Mouse (Mus musculus): ENCODE measurements around the gene Agtrap. TPM values are rescaled to one million over a fixed set of nuclear protein-coding genes. Genes with fewer than 3 reads are reported as not detected.

The Agtrap gene
- 9.2 and 10.5 TPM in 2 replicates for polyA plus RNA-seq (2014; fragmentation: Nextera tagmentation; extraction: Ambion mirVana)

GRCm38 (mm10) chr4:148087907-148088527 is at the start of gene Agtrap:
Agtrap (minus strand) TSS chr4:148088031.
- Histone ChIP-seq H3K9me3 (ENCODE audit: control insufficient read depth, low read length) (no peaks in the 10 kb centered on the region), H3K4me2 (ENCODE audit: low read depth, severe bottlenecking) (peak within 1 kb of the TSS; percentile 85)
- 6% methylated on average over 34 of the region's 34 CpGs for WGBS

GRCm38 (mm10) chr4:148137503-148137902 is 49.7 kb upstream of the Agtrap start:
- H3K4me1 ChIP-seq (ENCODE audit: control insufficient read depth, insufficient read depth, low read length), result no peaks in the 10 kb centered on the region
- 77% methylated on average over 8 of the region's 8 CpGs for WGBS

More at GRCm38 (mm10) chr4:148087907-148088527, at the start of gene Agtrap:
- peak within 1 kb of the TSS; percentile 84 for H3K4me3 ChIP-seq (ENCODE audit: low read depth, low read length)
- no peaks in the 10 kb centered on the region for H3K36me3 ChIP-seq (ENCODE audit: control insufficient read depth, insufficient read depth, low read length)
- 0 out of 2 replicates have a peak within 1 kb of the TSS, but pooled peaks have one; percentile 1 for H3K27ac ChIP-seq (replicated peaks; ENCODE audit: low read depth, low read length)
- peaks cover 17% of the 10 kb centered on the region for H3K4me1 ChIP-seq (ENCODE audit: control insufficient read depth, insufficient read depth, low read length)
- ATAC-seq (ENCODE audit: insufficient number of reproducible peaks, low FRiP score, low TSS enrichment, low read depth) (peak; percentile 83), DNase-seq (ENCODE audit: low spot score) (peak; percentile 94)
- no peaks in the 10 kb centered on the region for H3K27me3 ChIP-seq (ENCODE audit: control insufficient read depth, insufficient read depth, low read length)
- peak within 1 kb of the TSS; percentile 79 for H3K9ac ChIP-seq (ENCODE audit: low read length)

GRCm38 (mm10) chr4:148134988-148135387 is 47.2 kb upstream of the Agtrap start:
- Histone ChIP-seq H3K36me3 (ENCODE audit: control insufficient read depth, insufficient read depth, low read length) (no peaks in the 10 kb centered on the region), H3K4me1 (ENCODE audit: control insufficient read depth, insufficient read depth, low read length) (peaks cover 5% of the 10 kb centered on the region), H3K9ac (ENCODE audit: low read length) (no peak overlapping the region), H3K4me3 (ENCODE audit: low read depth, low read length) (no peak overlapping the region), H3K27me3 (ENCODE audit: control insufficient read depth, insufficient read depth, low read length) (peaks cover 3% of the 10 kb centered on the region; the same call in 1 of the 2 replicates), H3K27ac (replicated peaks; ENCODE audit: low read depth, low read length) (no peak overlapping the region), H3K4me2 (ENCODE audit: low read depth, severe bottlenecking) (no peak overlapping the region), H3K9me3 (ENCODE audit: control insufficient read depth, low read length) (no peaks in the 10 kb centered on the region; the same call in 1 of the 2 replicates)
- DNase-seq (ENCODE audit: low spot score), result no peak
- 84% methylated on average over 8 of the region's 8 CpGs for WGBS
- no peak for ATAC-seq (ENCODE audit: insufficient number of reproducible peaks, low FRiP score, low TSS enrichment, low read depth)

More at GRCm38 (mm10) chr4:148137503-148137902, 49.7 kb upstream of the Agtrap start:
- Histone ChIP-seq H3K27ac (replicated peaks; ENCODE audit: low read depth, low read length) (no peak overlapping the region), H3K4me3 (ENCODE audit: low read depth, low read length) (no peak overlapping the region), H3K4me2 (ENCODE audit: low read depth, severe bottlenecking) (no peak overlapping the region), H3K36me3 (ENCODE audit: control insufficient read depth, insufficient read depth, low read length) (no peaks in the 10 kb centered on the region), H3K9me3 (ENCODE audit: control insufficient read depth, low read length) (no peaks in the 10 kb centered on the region; the same call in 1 of the 2 replicates), H3K9ac (ENCODE audit: low read length) (no peak overlapping the region), H3K27me3 (ENCODE audit: control insufficient read depth, insufficient read depth, low read length) (no peaks in the 10 kb centered on the region)
- DNase-seq (ENCODE audit: low spot score), result no peak
- no peak for ATAC-seq (ENCODE audit: insufficient number of reproducible peaks, low FRiP score, low TSS enrichment, low read depth)

- peak overlapping the region; percentile 84 for H3K4me2 ChIP-seq (ENCODE audit: low read depth, severe bottlenecking)
- H3K9ac ChIP-seq (ENCODE audit: low read length), result peak overlapping the region; percentile 70
- peak; percentile 65 for ATAC-seq (ENCODE audit: insufficient number of reproducible peaks, low FRiP score, low TSS enrichment, low read depth)
- H3K4me1 ChIP-seq (ENCODE audit: control insufficient read depth, insufficient read depth, low read length), result peaks cover 5% of the 10 kb centered on the region
- under 1% methylated on average over 21 of the region's 21 CpGs for WGBS
- peaks cover 8% of the 10 kb centered on the region; the same call in 1 of the 2 replicates for H3K27me3 ChIP-seq (ENCODE audit: control insufficient read depth, insufficient read depth, low read length)
- H3K9me3 ChIP-seq (ENCODE audit: control insufficient read depth, low read length), result no peaks in the 10 kb centered on the region; the same call in 1 of the 2 replicates
- H3K27ac ChIP-seq (replicated peaks; ENCODE audit: low read depth, low read length), result 0 out of 2 replicates have a peak overlapping the region, but pooled peaks have one; percentile 39
- peak overlapping the region; percentile 75 for H3K4me3 ChIP-seq (ENCODE audit: low read depth, low read length)
- DNase-seq (ENCODE audit: low spot score), result peak; percentile 76
- no peaks in the 10 kb centered on the region for H3K36me3 ChIP-seq (ENCODE audit: control insufficient read depth, insufficient read depth, low read length)
Measured at GRCm38 (mm10) chr4:148131497-148132081, 43.8 kb upstream of the Agtrap start.

- ATAC-seq (ENCODE audit: insufficient number of reproducible peaks, low FRiP score, low TSS enrichment, low read depth) (peak; percentile 88), DNase-seq (ENCODE audit: low spot score) (peak; percentile 84)
- H3K4me1 ChIP-seq (ENCODE audit: control insufficient read depth, insufficient read depth, low read length), result peaks cover 5% of the 10 kb centered on the region
- peak within 1 kb of the TSS; percentile 84 for H3K27ac ChIP-seq (replicated peaks; ENCODE audit: low read depth, low read length)
- no peaks in the 10 kb centered on the region; the same call in 1 of the 2 replicates for H3K9me3 ChIP-seq (ENCODE audit: control insufficient read depth, low read length)
- peak within 1 kb of the TSS; percentile 84 for H3K4me2 ChIP-seq (ENCODE audit: low read depth, severe bottlenecking)
- H3K27me3 ChIP-seq (ENCODE audit: control insufficient read depth, insufficient read depth, low read length), result peaks cover 8% of the 10 kb centered on the region; the same call in 1 of the 2 replicates
- no peaks in the 10 kb centered on the region for H3K36me3 ChIP-seq (ENCODE audit: control insufficient read depth, insufficient read depth, low read length)
- peak within 1 kb of the TSS; percentile 96 for H3K9ac ChIP-seq (ENCODE audit: low read length)
- under 1% methylated on average over 85 of the region's 87 CpGs for WGBS
- peak within 1 kb of the TSS; percentile 75 for H3K4me3 ChIP-seq (ENCODE audit: low read depth, low read length)
Measured at GRCm38 (mm10) chr4:148130561-148131413, 43.0 kb upstream of the Agtrap start, which contains the start of gene Draxin. Draxin (minus strand) TSS chr4:148130698.

- no peaks in the 10 kb centered on the region for H3K36me3 ChIP-seq (ENCODE audit: control insufficient read depth, insufficient read depth, low read length)
- no peak for DNase-seq (ENCODE audit: low spot score)
- no peak for ATAC-seq (ENCODE audit: insufficient number of reproducible peaks, low FRiP score, low TSS enrichment, low read depth)
- H3K9ac ChIP-seq (ENCODE audit: low read length), result peak within 1 kb of the TSS; percentile 96
- peak within 1 kb of the TSS; percentile 75 for H3K4me3 ChIP-seq (ENCODE audit: low read depth, low read length)
- H3K27ac ChIP-seq (replicated peaks; ENCODE audit: low read depth, low read length), result peak within 1 kb of the TSS; percentile 84
- H3K4me2 ChIP-seq (ENCODE audit: low read depth, severe bottlenecking), result peak within 1 kb of the TSS; percentile 84
- H3K9me3 ChIP-seq (ENCODE audit: control insufficient read depth, low read length), result no peaks in the 10 kb centered on the region; the same call in 1 of the 2 replicates
- under 1% methylated on average over 16 of the region's 18 CpGs for WGBS
- H3K27me3 ChIP-seq (ENCODE audit: control insufficient read depth, insufficient read depth, low read length), result peaks cover 8% of the 10 kb centered on the region; the same call in 1 of the 2 replicates
- H3K4me1 ChIP-seq (ENCODE audit: control insufficient read depth, insufficient read depth, low read length), result peaks cover 5% of the 10 kb centered on the region
Measured at GRCm38 (mm10) chr4:148130133-148130532, 42.3 kb upstream of the Agtrap start, which contains the start of gene Mad2l2. Mad2l2 (plus strand) TSS chr4:148130384.

GRCm38 (mm10) chr4:148128672-148129071 is 40.8 kb upstream of the Agtrap start:
- ATAC-seq (ENCODE audit: insufficient number of reproducible peaks, low FRiP score, low TSS enrichment, low read depth), result no peak
- WGBS, result 68% methylated on average over 2 of the region's 2 CpGs
- peaks cover 8% of the 10 kb centered on the region; the same call in 1 of the 2 replicates for H3K27me3 ChIP-seq (ENCODE audit: control insufficient read depth, insufficient read depth, low read length)

More at GRCm38 (mm10) chr4:148128672-148129071, 40.8 kb upstream of the Agtrap start:
- Histone ChIP-seq H3K9me3 (ENCODE audit: control insufficient read depth, low read length) (no peaks in the 10 kb centered on the region; the same call in 1 of the 2 replicates), H3K4me1 (ENCODE audit: control insufficient read depth, insufficient read depth, low read length) (peaks cover 5% of the 10 kb centered on the region), H3K27ac (replicated peaks; ENCODE audit: low read depth, low read length) (no peak overlapping the region), H3K4me2 (ENCODE audit: low read depth, severe bottlenecking) (no peak overlapping the region), H3K4me3 (ENCODE audit: low read depth, low read length) (no peak overlapping the region), H3K36me3 (ENCODE audit: control insufficient read depth, insufficient read depth, low read length) (no peaks in the 10 kb centered on the region), H3K9ac (ENCODE audit: low read length) (no peak overlapping the region)
- no peak for DNase-seq (ENCODE audit: low spot score)
